Mouse (Mus musculus) ES-Bruce4 (cell line): ENCODE measurements around the gene Sept8.

ENCODE experiments used
- CTCF ChIP-seq: IDR thresholded peaks from one replicate; pipeline ENCODE4 v1.8.1; 2011; ENCODE audit warnings: low read depth, low read length
- POLR2A ChIP-seq: IDR thresholded peaks from one replicate; pipeline ENCODE4 v1.8.1; 2011; ENCODE audit warnings: low read length; ENCODE audit not compliant: insufficient read depth

GRCm38 (mm10) chr11:53485719-53486118 is 33.3 kb upstream of the Sept8 start:
- TF ChIP-seq CTCF (peak; percentile 68), POLR2A (no peak)
